Mouse (Mus musculus): Measurements from ENCODE around the gene Fam131c. TPM values are rescaled to one million over a fixed set of nuclear protein-coding genes. Genes with fewer than 3 reads are reported as not detected.

Gene Fam131c
- total RNA-seq (2015) = not detected in 2 replicates
- not detected in 2 replicates for total RNA-seq (2017)

GRCm38 (mm10) chr4:141367997-141368791 lies at the start of gene Fam131c:
Fam131c (plus strand) TSS chr4:141368220.
- 0 out of 2 replicates have a peak, but pooled peaks have one; percentile 21 for ATAC-seq (replicated peaks; ENCODE audit: poor library complexity)

- ATAC-seq (replicated peaks; ENCODE audit: poor library complexity) = peak; percentile 33; the same call in 1 of the 2 replicates
These were observed 45.5 kb upstream of the Fam131c start for GRCm38 (mm10) chr4:141322526-141322925.

GRCm38 (mm10) chr4:141324771-141325191 lies 43.2 kb upstream of the Fam131c start:
- ATAC-seq (replicated peaks; ENCODE audit: poor library complexity) = no peak

- ATAC-seq (replicated peaks; ENCODE audit: poor library complexity) = peak; percentile 43
These were observed 42.4 kb upstream of the Fam131c start for GRCm38 (mm10) chr4:141325636-141326035.

- ATAC-seq (replicated peaks; ENCODE audit: poor library complexity) = no peak
These were observed 40.9 kb upstream of the Fam131c start for GRCm38 (mm10) chr4:141327075-141327474.

GRCm38 (mm10) chr4:141328742-141329141 lies 39.3 kb upstream of the Fam131c start:
- ATAC-seq (replicated peaks; ENCODE audit: poor library complexity) = no peak

GRCm38 (mm10) chr4:141329968-141330367 lies 38.1 kb upstream of the Fam131c start:
- ATAC-seq (replicated peaks; ENCODE audit: poor library complexity) = peak; percentile 57

GRCm38 (mm10) chr4:141331446-141331845 lies 36.6 kb upstream of the Fam131c start:
- no peak for ATAC-seq (replicated peaks; ENCODE audit: poor library complexity)

- ATAC-seq (replicated peaks; ENCODE audit: poor library complexity) = no peak
These were observed 35.8 kb upstream of the Fam131c start for GRCm38 (mm10) chr4:141332258-141332657.

- no peak for ATAC-seq (replicated peaks; ENCODE audit: poor library complexity)
These were observed 33.3 kb upstream of the Fam131c start for GRCm38 (mm10) chr4:141334695-141335094.

- no peak for ATAC-seq (replicated peaks; ENCODE audit: poor library complexity)
These were observed 32.7 kb upstream of the Fam131c start for GRCm38 (mm10) chr4:141335263-141335796.

GRCm38 (mm10) chr4:141336196-141336595 lies 31.8 kb upstream of the Fam131c start:
- no peak for ATAC-seq (replicated peaks; ENCODE audit: poor library complexity)

- no peak for ATAC-seq (replicated peaks; ENCODE audit: poor library complexity)
These were observed 30.0 kb upstream of the Fam131c start for GRCm38 (mm10) chr4:141337986-141338385.

GRCm38 (mm10) chr4:141338853-141339252 lies 29.2 kb upstream of the Fam131c start:
- no peak for ATAC-seq (replicated peaks; ENCODE audit: poor library complexity)

GRCm38 (mm10) chr4:141341477-141341876 lies 26.5 kb upstream of the Fam131c start:
- ATAC-seq (replicated peaks; ENCODE audit: poor library complexity) = no peak

- ATAC-seq (replicated peaks; ENCODE audit: poor library complexity) = no peak
These were observed 24.5 kb upstream of the Fam131c start for GRCm38 (mm10) chr4:141343515-141343914.

- no peak for ATAC-seq (replicated peaks; ENCODE audit: poor library complexity)
These were observed 22.8 kb upstream of the Fam131c start for GRCm38 (mm10) chr4:141345219-141345618.

GRCm38 (mm10) chr4:141347365-141347797 lies 20.6 kb upstream of the Fam131c start:
- ATAC-seq (replicated peaks; ENCODE audit: poor library complexity) = peak; percentile 61

GRCm38 (mm10) chr4:141348616-141349015 lies 19.4 kb upstream of the Fam131c start:
- no peak for ATAC-seq (replicated peaks; ENCODE audit: poor library complexity)

- no peak for ATAC-seq (replicated peaks; ENCODE audit: poor library complexity)
These were observed 18.0 kb upstream of the Fam131c start for GRCm38 (mm10) chr4:141350015-141350414.

- ATAC-seq (replicated peaks; ENCODE audit: poor library complexity) = no peak
These were observed 16.0 kb upstream of the Fam131c start for GRCm38 (mm10) chr4:141351972-141352371.

GRCm38 (mm10) chr4:141352986-141353385 lies 15.0 kb upstream of the Fam131c start:
- no peak for ATAC-seq (replicated peaks; ENCODE audit: poor library complexity)

Data from megakaryocyte progenitor cell, adult 5-6 weeks (primary cell).